Mouse (Mus musculus): ENCODE measurements around the gene Zfand2b.

Gene Zfand2b

GRCm38 (mm10) chr1:75214886-75215285 lies 46.4 kb downstream of the Zfand2b start:
- peak; percentile 62 for DNase-seq

- DNase-seq, result no peak
Observed at GRCm38 (mm10) chr1:75215785-75216184, 47.3 kb downstream of the Zfand2b start.

- no peak for DNase-seq
Observed at GRCm38 (mm10) chr1:75216797-75217585, 48.5 kb downstream of the Zfand2b start.

GRCm38 (mm10) chr1:75217893-75218226 lies 49.4 kb downstream of the Zfand2b start:
- DNase-seq, result no peak

- DNase-seq, result peak; percentile 81
Observed at GRCm38 (mm10) chr1:75218227-75219001, 50.0 kb downstream of the Zfand2b start.

- peak; percentile 91 for DNase-seq
Observed at GRCm38 (mm10) chr1:75219078-75219477, 50.6 kb downstream of the Zfand2b start.

- DNase-seq, result no peak
Observed at GRCm38 (mm10) chr1:75219531-75219930, 51.1 kb downstream of the Zfand2b start, which contains the start of gene Tuba4a. TSS of gene Tuba4a (minus strand) at chr1:75219865.
